Mouse (Mus musculus) heart, adult 2 months (tissue): Measurements from ENCODE around the gene Gm10197.
A peak's percentile ranks its signal among the peaks of the same experiment; 100 is the strongest.

Source experiments
- CTCF ChIP-seq: fragments of 200-600 bp; IDR thresholded peaks from 2 replicates; pipeline ENCODE4 v1.8.1; 2022; ENCODE audit warnings: antibody characterized with exemption, mild to moderate bottlenecking, moderate library complexity
- EP300 ChIP-seq: fragments of 200-500 bp; IDR thresholded peaks from 2 replicates; pipeline ENCODE4 v1.6.1; 2011; ENCODE audit warnings: low read depth, low read length, control low read depth; ENCODE audit not compliant: insufficient read depth
- POLR2A ChIP-seq: fragments of 200-500 bp; IDR thresholded peaks from 2 replicates; pipeline ENCODE4 v1.6.1; 2011; ENCODE audit warnings: mild to moderate bottlenecking, low read depth, low read length, control low read depth; ENCODE audit not compliant: insufficient read depth

DNA sequence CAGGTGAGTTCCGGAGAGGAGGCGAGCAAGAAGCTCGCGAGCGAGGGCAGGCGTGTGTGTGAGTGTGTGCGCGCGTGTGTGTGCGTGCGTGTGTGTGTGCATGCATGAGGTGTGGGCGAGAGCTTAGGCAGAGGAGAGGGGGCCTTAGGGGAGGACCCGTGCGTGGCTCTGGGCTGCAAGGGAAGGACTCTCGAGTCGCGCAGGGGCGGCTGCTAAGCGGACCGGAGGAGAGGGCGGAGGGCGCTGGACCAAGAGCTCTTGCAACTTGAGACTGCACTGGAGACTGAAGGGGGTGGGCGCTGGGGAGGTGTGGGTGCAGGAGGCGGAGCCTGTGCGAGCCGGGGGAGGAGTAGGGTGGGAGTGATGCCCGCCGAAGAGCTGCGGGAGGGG lies 41.6 kb downstream of the Gm10197 start:
- TF ChIP-seq CTCF (no peak), POLR2A (peak; percentile 32; the same call in 1 of the 2 replicates), EP300 (no peak)
